In genomic region chr15:88391822-88392221, GRCm38 (mm10) we compare ENCODE assay signal across 29 mouse cellular contexts.
A peak's percentile ranks its signal among the peaks of the same experiment; 100 is the strongest.
DNase-seq lines count a peak whose midpoint lies in the region; ATAC-seq and TF ChIP-seq lines count a peak whose summit lies in the region.
"Had no signal": no experiment of that assay in that cellular context is flagged by ENCODE, and none has a peak within 500 bp of the region (broad histone marks: within the 10 kb centered on the region; RNA-seq: fewer than 3 reads in every experiment).

No protein-coding gene starts in this region.

- no peak overlapping the region for H3K27ac ChIP-seq in forebrain, postnatal 0 days (ENCODE audit: low read depth, low read length)
- H3K27ac ChIP-seq in forebrain, embryonic 14.5 days (ENCODE audit: low read depth, low read length) = no peak overlapping the region
- no peak overlapping the region for H3K27ac ChIP-seq in left cerebral cortex, adult 2 months
- H3K27ac ChIP-seq: embryonic facial prominence, embryonic 13.5 days; forebrain, embryonic 10.5 days; heart, embryonic 13.5 days; hindbrain, embryonic 15.5 days; kidney, embryonic 15.5 days; limb, embryonic 10.5 days; limb, embryonic 15.5 days; midbrain, embryonic 13.5 days; neural tube, embryonic 13.5 days; stomach, postnatal 0 days had no signal

- H3K4me2 ChIP-seq in forebrain, postnatal 0 days (ENCODE audit: low read depth) = no peak overlapping the region
- no peak overlapping the region for H3K4me2 ChIP-seq in forebrain, embryonic 14.5 days (ENCODE audit: low read length)
- H3K4me2 ChIP-seq: embryonic facial prominence, embryonic 13.5 days; heart, embryonic 13.5 days; hindbrain, embryonic 15.5 days; kidney, embryonic 15.5 days; limb, embryonic 15.5 days; midbrain, embryonic 13.5 days; neural tube, embryonic 13.5 days had no signal

- no peak overlapping the region for H3K4me3 ChIP-seq in forebrain, postnatal 0 days (ENCODE audit: low read depth, low read length)
- no peak overlapping the region for H3K4me3 ChIP-seq in forebrain, embryonic 14.5 days (ENCODE audit: low read depth, low read length)
- H3K4me3 ChIP-seq in left cerebral cortex, adult 2 months = no peak overlapping the region
- H3K4me3 ChIP-seq in E14TG2a.4 (replicated peaks; ENCODE audit: low read length) = no peak overlapping the region
- H3K4me3 ChIP-seq: embryonic facial prominence, embryonic 13.5 days; forebrain, embryonic 10.5 days; heart, embryonic 13.5 days; hindbrain, embryonic 15.5 days; kidney, embryonic 15.5 days; limb, embryonic 10.5 days; limb, embryonic 15.5 days; midbrain, embryonic 13.5 days; neural tube, embryonic 13.5 days had no signal

- H3K9ac ChIP-seq in forebrain, postnatal 0 days = no peak overlapping the region
- H3K9ac ChIP-seq in forebrain, embryonic 14.5 days (ENCODE audit: low read length) = no peak overlapping the region
- H3K9ac ChIP-seq: embryonic facial prominence, embryonic 13.5 days; heart, embryonic 13.5 days; hindbrain, embryonic 15.5 days; kidney, embryonic 15.5 days; limb, embryonic 15.5 days; midbrain, embryonic 13.5 days; neural tube, embryonic 13.5 days had no signal

- intact Hi-C loops in left cerebral cortex, adult 2 months (cut with DNase I) = no loop called here
- intact Hi-C loops in left cerebral cortex, postnatal 14 days (cut with DNase I) = no loop called here

- no peaks in the 10 kb centered on the region for H3K9me3 ChIP-seq in forebrain, postnatal 0 days (ENCODE audit: low read length)
- H3K9me3 ChIP-seq in forebrain, embryonic 14.5 days (replicated peaks; ENCODE audit: control insufficient read depth, low read length) = no peaks in the 10 kb centered on the region
- H3K9me3 ChIP-seq in E14TG2a.4 (ENCODE audit: low read length) = peaks cover 25% of the 10 kb centered on the region
- H3K9me3 ChIP-seq: embryonic facial prominence, embryonic 13.5 days; hindbrain, embryonic 15.5 days; kidney, embryonic 15.5 days; limb, embryonic 10.5 days; limb, embryonic 15.5 days; midbrain, embryonic 13.5 days; neural tube, embryonic 13.5 days had no signal

- H3K27me3 ChIP-seq in forebrain, postnatal 0 days (ENCODE audit: insufficient read depth, low read length) = no peaks in the 10 kb centered on the region
- no peaks in the 10 kb centered on the region for H3K27me3 ChIP-seq in forebrain, embryonic 14.5 days (replicated peaks; ENCODE audit: control insufficient read depth, insufficient read depth, low read length)
- H3K27me3 ChIP-seq in E14TG2a.4 (ENCODE audit: insufficient read depth, low read length) = no peaks in the 10 kb centered on the region
- H3K27me3 ChIP-seq: embryonic facial prominence, embryonic 13.5 days; heart, embryonic 13.5 days; hindbrain, embryonic 15.5 days; kidney, embryonic 15.5 days; limb, embryonic 15.5 days; midbrain, embryonic 13.5 days; neural tube, embryonic 13.5 days; Patski had no signal

- no peaks in the 10 kb centered on the region for H3K4me1 ChIP-seq in forebrain, postnatal 0 days (ENCODE audit: insufficient read depth)
- peaks cover 4% of the 10 kb centered on the region for H3K4me1 ChIP-seq in forebrain, embryonic 14.5 days (ENCODE audit: control insufficient read depth, insufficient read depth, low read length)
- no peaks in the 10 kb centered on the region for H3K4me1 ChIP-seq in E14TG2a.4 (replicated peaks; ENCODE audit: low read depth, low read length)
- H3K4me1 ChIP-seq: embryonic facial prominence, embryonic 13.5 days; heart, embryonic 13.5 days; kidney, embryonic 15.5 days; limb, embryonic 15.5 days had no signal

- ATAC-seq in forebrain, postnatal 0 days = peak; percentile 14; the same call in 1 of the 2 replicates
- no peak for ATAC-seq in forebrain, embryonic 14.5 days
- ATAC-seq: forebrain, embryonic 16.5 days; midbrain, embryonic 13.5 days; Patski had no signal

- H3K36me3 ChIP-seq in forebrain, postnatal 0 days (ENCODE audit: insufficient read depth) = no peaks in the 10 kb centered on the region
- H3K36me3 ChIP-seq in forebrain, embryonic 14.5 days (ENCODE audit: control insufficient read depth, insufficient read depth, low read length) = no peaks in the 10 kb centered on the region
- H3K36me3 ChIP-seq in E14TG2a.4 (ENCODE audit: insufficient read depth, low read length) = no peaks in the 10 kb centered on the region
- H3K36me3 ChIP-seq: embryonic facial prominence, embryonic 13.5 days; forebrain, embryonic 10.5 days; heart, embryonic 13.5 days; hindbrain, embryonic 15.5 days; kidney, embryonic 15.5 days; limb, embryonic 10.5 days; limb, embryonic 15.5 days; midbrain, embryonic 13.5 days; neural tube, embryonic 13.5 days had no signal

- peak; percentile 62 for TF ChIP-seq CTCF in forebrain, postnatal 0 days (IDR thresholded peaks at IDR 0.05; ENCODE audit: low read depth)
- TF ChIP-seq CTCF in left cerebral cortex, adult 2 months (IDR thresholded peaks at IDR 0.05) = peak; percentile 38
- TF ChIP-seq CTCF in E14TG2a.4 (conservative IDR thresholded peaks at IDR 0.05; ENCODE audit: low read length) = peak; percentile 45

- 67% methylated on average over 15 of the region's 15 CpGs for WGBS in forebrain, postnatal 0 days
- WGBS in forebrain, embryonic 14.5 days = 78% methylated on average over 15 of the region's 15 CpGs

- DNase-seq in forebrain, postnatal 0 days = no peak
- no peak for DNase-seq in forebrain, embryonic 14.5 days (ENCODE audit: low spot score)
- DNase-seq in left cerebral cortex, adult 2 months (ENCODE audit: extremely low spot score in 1 of 2, low spot score in 2 of 2) = no peak
- no peak for DNase-seq in left cerebral cortex, adult 11 months (ENCODE audit: low spot score)
- peak; percentile 53 for DNase-seq in ZHBTc4 (ENCODE audit: low read depth, low spot score)
- DNase-seq in left cerebral cortex, postnatal 14 days (ENCODE audit: low spot score in 2 of 2) = no peak
- DNase-seq in embryo, embryonic 9.5 days (ENCODE audit: extremely low spot score) = no peak
- DNase-seq: adrenal gland, postnatal 36 days; cerebellum, adult 2 months; cerebellum, postnatal 25 days; embryo, embryonic 11 days; heart, postnatal 10 days; kidney, adult 18-20 months; kidney, postnatal 4 days; lung, postnatal 4 days; right cerebral cortex, postnatal 4 days had no signal
